Mouse (Mus musculus) left cerebral cortex, adult 8-10 months (tissue): ENCODE measurements around the gene Itgb1. TPM values are rescaled to one million over a fixed set of nuclear protein-coding genes. Genes with fewer than 3 reads are reported as not detected.

Experiments
- DNase-seq, 2 experiments: peaks; one replicate each; pipeline ENCODE4 v3.0.0; 2022; ENCODE audit warnings: low spot score in 2 of 2
- total RNA-seq, 4 experiments: library from RNA; stranded (reverse); gene quantifications; 2 replicates each; pipeline ENCODE4 v1.2.4; 2022

Gene Itgb1
- 10 to 100 TPM; 42.2 to 49.4 (median 45.9) TPM for total RNA-seq

GRCm38 (mm10) chr8:128685507-128686428 is at the start of gene Itgb1:
TSS of gene Itgb1 (plus strand) at chr8:128685654.
- peak; percentile 78 to 87 for DNase-seq

DNA sequence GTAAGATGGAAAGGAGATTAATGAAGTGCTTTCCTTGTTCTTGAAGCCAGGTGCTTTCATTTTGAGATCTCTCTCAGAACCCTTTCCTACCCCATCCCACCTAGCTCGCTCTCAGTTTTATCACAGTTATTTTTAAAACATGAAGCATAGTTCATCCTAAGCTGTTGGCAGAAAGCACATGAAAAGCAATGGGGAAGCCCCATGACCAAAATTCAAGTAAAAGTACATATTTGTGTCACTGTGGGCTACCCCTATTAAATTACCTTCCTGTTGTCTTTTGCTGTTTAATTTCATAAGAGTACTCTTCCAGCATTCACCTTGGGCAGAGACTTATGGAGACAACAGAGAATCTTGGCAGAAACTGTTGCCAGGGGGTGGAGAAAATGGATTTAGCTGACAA is 42.4 kb upstream of the Itgb1 start:
- no peak for DNase-seq

DNA sequence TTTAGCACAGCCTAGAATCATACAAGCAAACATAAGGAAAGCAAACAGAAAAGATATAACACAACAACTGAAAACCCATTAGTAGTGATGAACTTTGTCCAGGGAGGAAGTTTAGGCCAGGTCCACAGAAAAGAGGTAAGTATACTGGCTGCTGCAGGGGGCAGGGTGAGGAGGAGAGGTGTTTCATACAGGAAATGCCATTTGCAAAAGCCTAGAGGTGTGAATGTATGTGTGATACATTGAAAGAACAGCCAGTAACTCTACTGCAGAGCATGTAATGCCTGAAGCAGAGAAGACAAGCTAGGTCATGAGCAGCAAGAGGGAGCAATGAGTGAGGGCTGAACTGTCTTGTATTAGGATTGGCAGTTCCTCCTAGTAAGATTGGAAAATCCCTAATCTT is 40.0 kb upstream of the Itgb1 start:
- DNase-seq = no peak

- no peak for DNase-seq
Observed at GRCm38 (mm10) chr8:128646456-128646855, 39.0 kb upstream of the Itgb1 start.

DNA sequence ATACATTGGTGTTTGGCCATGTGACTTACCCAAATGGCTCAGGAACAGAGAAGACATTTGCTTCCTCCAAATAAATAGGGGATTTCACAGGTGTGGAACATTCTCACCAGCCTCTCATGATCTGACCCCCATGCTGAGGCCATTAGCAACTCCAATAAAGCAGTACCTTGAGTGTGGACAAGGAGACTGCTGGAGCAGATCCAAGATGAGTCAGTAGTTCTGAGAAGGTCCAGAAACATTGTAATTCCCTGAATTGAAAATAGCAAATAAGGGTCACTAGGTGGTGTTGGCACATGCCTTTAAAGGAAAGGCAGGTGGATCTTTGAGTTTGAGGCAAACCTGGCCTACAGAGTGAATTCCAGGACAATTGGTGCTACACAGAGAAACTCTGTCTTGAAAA is 37.4 kb upstream of the Itgb1 start:
- DNase-seq = no peak

- DNase-seq = no peak
Observed at GRCm38 (mm10) chr8:128650331-128650855, 35.1 kb upstream of the Itgb1 start.

GRCm38 (mm10) chr8:128652399-128653109 is 32.9 kb upstream of the Itgb1 start:
- DNase-seq = no peak

DNA sequence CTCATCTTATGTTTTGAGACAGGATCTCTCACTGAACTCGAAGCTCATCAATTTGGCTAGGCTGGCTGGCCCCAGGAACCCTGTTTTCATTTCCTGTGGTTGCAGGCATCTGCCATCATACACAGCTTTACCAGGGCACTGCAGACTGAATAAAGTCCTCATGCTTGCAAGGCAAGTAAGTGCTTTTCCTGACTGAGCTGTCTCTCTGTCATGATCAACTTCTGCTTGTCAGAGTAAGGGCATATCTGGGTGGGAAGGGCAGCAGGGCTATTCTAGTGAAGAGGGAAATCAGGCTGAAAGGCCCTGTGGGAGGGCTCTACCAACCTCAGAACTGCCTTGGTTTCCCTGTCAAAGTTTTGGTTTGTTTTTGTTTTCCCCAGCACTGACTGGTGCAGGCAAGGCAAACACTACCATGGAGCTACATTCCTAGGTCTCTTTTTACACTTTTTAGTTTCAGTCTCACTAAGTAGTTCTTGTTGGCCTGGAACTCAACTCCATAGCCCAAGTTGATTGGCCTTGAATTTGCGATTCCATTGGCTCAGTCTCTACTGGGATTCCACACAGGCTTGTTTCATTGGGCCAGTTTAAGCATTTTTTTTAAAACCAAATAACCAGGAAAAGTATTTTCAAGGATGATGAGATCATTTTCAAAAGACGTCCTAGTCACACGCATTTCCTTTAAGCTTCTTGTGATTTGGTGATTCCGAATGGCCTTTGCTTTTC is 31.7 kb upstream of the Itgb1 start:
- no peak for DNase-seq

GRCm38 (mm10) chr8:128654365-128655099 is 30.9 kb upstream of the Itgb1 start:
- peak; percentile 31 to 42 for DNase-seq

DNA sequence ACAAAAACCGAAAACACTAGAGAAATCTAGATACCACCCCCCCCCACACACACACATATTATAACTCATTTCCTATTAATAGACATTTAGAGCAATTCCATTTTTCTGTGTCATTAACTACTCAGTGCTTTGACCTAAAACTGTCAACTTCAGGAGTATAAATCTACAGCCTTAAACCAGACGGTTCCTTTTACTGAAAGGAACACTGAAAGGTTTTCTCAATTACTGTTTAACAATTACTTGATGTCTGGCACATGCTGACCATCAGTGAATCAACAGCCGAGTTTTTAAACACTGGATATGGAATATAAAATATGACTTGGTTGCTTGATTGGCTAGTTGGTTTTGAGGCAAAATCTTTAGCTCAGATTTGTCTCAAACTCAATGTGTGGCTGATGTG is 23.3 kb upstream of the Itgb1 start:
- no peak for DNase-seq

- DNase-seq = no peak
Observed at GRCm38 (mm10) chr8:128662696-128663095, 22.8 kb upstream of the Itgb1 start.

DNA sequence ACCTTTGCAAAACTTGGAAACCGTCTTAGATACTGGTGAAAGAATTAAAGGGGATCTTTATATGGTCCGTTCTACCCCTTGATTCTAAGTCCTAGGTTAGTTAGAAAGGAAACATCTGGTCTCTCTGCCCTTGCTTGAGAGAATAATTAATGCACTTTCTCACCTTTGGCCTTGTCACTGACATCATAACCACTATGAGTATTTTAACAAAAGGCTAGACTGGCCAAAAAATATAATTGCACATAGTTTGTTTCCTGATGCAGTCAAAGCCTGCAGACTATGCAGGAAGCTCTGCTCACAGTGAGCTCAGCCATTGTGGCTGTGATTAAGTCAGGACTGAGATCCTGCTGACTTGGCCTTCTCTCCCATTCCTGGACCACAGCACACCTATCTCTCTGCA is 22.3 kb upstream of the Itgb1 start:
- no peak for DNase-seq

DNA sequence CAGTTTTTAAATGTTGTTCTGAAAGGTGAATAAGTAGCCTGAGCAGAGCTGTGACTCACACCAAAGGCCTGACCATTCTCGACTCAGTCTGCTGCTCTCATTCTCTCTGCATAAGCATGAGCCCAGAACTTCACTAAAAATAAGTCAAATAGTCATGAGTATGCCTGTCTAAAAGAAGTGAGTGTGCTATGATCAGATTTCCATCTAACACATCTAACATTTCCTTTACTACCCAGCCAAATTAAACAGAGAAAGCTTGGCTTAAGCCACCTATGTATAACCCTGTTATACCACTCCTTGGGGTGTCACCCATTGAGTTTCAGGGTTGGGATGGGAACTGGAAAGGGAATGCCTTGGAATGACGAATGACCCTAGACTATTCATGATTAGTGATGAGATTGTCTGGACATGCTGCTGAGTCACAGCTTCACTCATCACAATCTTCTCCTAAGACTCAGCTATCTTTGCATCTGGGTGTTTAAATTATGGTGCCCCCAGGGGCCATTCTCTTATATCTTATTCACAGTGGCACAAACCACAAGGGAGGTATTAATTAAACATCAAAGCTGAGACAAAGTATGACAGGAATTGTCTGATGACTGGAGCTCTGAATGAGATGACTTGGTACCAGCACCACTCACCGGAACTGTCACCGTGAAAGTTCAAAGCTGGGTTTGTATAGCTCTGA is 18.7 kb upstream of the Itgb1 start:
- DNase-seq = no peak

- peak in 1 of 2 experiments; percentile 52 for DNase-seq
Observed at GRCm38 (mm10) chr8:128671813-128672212, 13.6 kb upstream of the Itgb1 start.

- no peak for DNase-seq
Observed at GRCm38 (mm10) chr8:128672441-128672840, 13.0 kb upstream of the Itgb1 start.

- DNase-seq = no peak
Observed at GRCm38 (mm10) chr8:128672950-128673349, 12.5 kb upstream of the Itgb1 start.

DNA sequence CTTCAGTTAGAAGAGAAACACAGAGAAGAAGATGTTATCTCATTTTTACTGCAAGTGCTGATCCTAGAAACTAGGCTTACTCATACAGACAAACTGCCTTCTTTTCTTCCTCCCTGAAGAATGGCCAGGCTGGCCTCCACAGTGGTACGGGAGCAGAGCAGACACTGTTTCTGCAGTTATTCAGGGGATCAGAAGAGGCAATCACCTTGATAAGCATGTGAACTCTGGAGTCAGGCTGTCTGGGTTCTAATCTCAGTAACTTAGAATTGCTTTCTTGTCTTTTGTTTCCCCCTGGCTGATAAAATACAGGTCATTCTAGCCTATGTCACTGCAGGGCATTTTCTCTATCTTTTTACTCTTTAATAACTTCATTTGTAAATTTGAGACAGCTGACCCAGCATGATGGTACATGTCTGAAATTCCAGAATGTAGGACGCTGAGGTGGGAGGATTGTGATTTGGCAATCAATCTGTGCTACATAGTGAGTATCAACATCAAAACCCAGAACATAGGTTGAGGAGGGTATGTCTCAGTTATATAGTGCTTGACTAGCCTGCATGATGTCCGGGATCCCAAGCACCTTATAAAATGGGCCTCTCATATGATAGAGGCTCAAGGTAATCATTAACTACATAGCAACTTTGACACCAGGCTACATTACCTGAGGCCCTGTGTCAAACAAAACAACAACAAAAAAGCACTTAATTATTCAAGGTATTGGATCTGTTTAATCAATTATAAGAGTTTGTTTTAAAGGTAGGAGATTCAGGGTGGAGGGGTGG is 9.4 kb upstream of the Itgb1 start:
- DNase-seq = no peak

DNA sequence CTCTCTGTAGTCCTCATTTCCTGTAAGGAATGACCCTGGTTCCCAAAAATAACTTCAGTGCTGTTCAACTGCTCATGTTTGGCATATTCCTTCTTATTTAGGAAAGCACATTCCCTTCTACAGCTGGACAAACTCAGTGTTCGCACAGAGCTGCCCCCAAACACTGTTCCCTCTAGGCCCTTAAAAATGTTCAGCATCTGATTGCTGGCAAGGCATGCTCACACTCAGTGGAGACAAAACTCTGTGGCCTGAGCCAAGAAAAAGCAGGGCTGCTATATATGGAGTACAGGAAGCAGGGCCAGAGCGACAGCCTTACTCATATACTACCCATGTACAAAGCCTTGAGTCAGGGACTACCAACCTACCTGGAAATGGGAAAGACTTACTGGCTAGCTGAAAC is 5.5 kb upstream of the Itgb1 start:
- DNase-seq = peak in 1 of 2 experiments; percentile 17

GRCm38 (mm10) chr8:128680548-128681325 is 4.7 kb upstream of the Itgb1 start:
- no peak for DNase-seq
